Mouse (Mus musculus) ES-E14 (cell line): ENCODE data around the gene Majin. TPM values are rescaled to one million over a fixed set of nuclear protein-coding genes. Genes with fewer than 3 reads are reported as not detected.

ENCODE experiments used
- DNase-seq: peaks from one replicate; pipeline ENCODE4 v3.0.0-alpha.2; 2013; ENCODE audit warnings: low read depth, low spot score
- H3K27ac ChIP-seq: 2 replicates; pipeline ENCODE4 v1.5.1; 2012; ENCODE audit warnings: low read depth, mild to moderate bottlenecking, low read length, moderate library complexity, mixed read lengths; ENCODE audit not compliant: poor library complexity, insufficient read depth, severe bottlenecking
- H3K36me3 ChIP-seq: 2 replicates; pipeline ENCODE4 v1.6.1; 2012; ENCODE audit warnings: mild to moderate bottlenecking, low read length, moderate library complexity, mixed read lengths; ENCODE audit not compliant: control insufficient read depth, poor library complexity, insufficient read depth, severe bottlenecking
- H3K4me1 ChIP-seq, 2 experiments: fragments of 150-350 bp in 1 of 2; sonication (generic) in 1 of 2; 2 replicates each; pipeline ENCODE4 v1.6.1; 2012; ENCODE audit warnings: low read length in 2 of 2, mild to moderate bottlenecking in 1 of 2, mixed read lengths in 1 of 2; ENCODE audit not compliant: control insufficient read depth in 2 of 2, insufficient read depth in 2 of 2, poor library complexity in 1 of 2
- H3K4me3 ChIP-seq, 2 experiments: fragments of 150-350 bp in 1 of 2; sonication (generic) in 1 of 2; 2 replicates each; pipeline ENCODE4 v1.5.1; 2012; ENCODE audit warnings: low read length in 2 of 2, low read depth in 1 of 2, mild to moderate bottlenecking in 1 of 2, mixed read lengths in 1 of 2; ENCODE audit not compliant: insufficient read depth in 1 of 2, poor library complexity in 1 of 2, severe bottlenecking in 1 of 2
- H3K9ac ChIP-seq: 2 replicates; pipeline ENCODE4 v1.6.1; 2012; ENCODE audit warnings: low read depth, mild to moderate bottlenecking, low read length, mixed read lengths; ENCODE audit not compliant: poor library complexity, insufficient read depth, severe bottlenecking
- H3K9me3 ChIP-seq: fragments of 150-350 bp; sonication (generic); 2 replicates; pipeline ENCODE4 v1.6.1; 2012; ENCODE audit warnings: low read depth, mild to moderate bottlenecking, low read length; ENCODE audit not compliant: control insufficient read depth, insufficient read depth
- CHD2 ChIP-seq: IDR thresholded peaks from 2 replicates; pipeline ENCODE4 v1.6.1; 2014; ENCODE audit warnings: mild to moderate bottlenecking, low read depth, low read length, inconsistent platforms
- HCFC1 ChIP-seq: IDR thresholded peaks from 2 replicates; pipeline ENCODE4 v1.6.1; 2012; ENCODE audit warnings: low read length, inconsistent platforms, borderline replicate concordance; ENCODE audit not compliant: insufficient read depth
- MAFK ChIP-seq: IDR thresholded peaks from 2 replicates; pipeline ENCODE4 v1.6.1; 2014; ENCODE audit warnings: mild to moderate bottlenecking, low read depth, low read length, inconsistent platforms; ENCODE audit not compliant: insufficient read depth
- ZC3H11A ChIP-seq: IDR thresholded peaks from 2 replicates; pipeline ENCODE4 v1.6.1; 2012; ENCODE audit warnings: low read depth, mild to moderate bottlenecking, inconsistent platforms, low read length, borderline replicate concordance
- ZNF384 ChIP-seq: IDR thresholded peaks from 2 replicates; pipeline ENCODE4 v1.6.1; 2012; ENCODE audit warnings: low read depth, low read length, inconsistent platforms
- in situ Hi-C, 2 experiments: fragments of 600-800 bp; cut with MboI; formaldehyde crosslinking; loops; one replicate each; pipeline ENCODE4 v1.15.1; 2025; ENCODE audit warnings: low sequenced_read_pairs in 2 of 2, inconsistent platforms in 1 of 2; ENCODE audit not compliant: unreplicated experiment in 2 of 2
- total RNA-seq: library from RNA; depleted of rRNA; stranded (reverse); fragments of 300-350 nt; gene quantifications from 2 replicates; pipeline ENCODE4 v1.2.3, GENCODE M21; 2012

The Majin gene
- total RNA-seq, 1 experiment, result 1.6 TPM

DNA sequence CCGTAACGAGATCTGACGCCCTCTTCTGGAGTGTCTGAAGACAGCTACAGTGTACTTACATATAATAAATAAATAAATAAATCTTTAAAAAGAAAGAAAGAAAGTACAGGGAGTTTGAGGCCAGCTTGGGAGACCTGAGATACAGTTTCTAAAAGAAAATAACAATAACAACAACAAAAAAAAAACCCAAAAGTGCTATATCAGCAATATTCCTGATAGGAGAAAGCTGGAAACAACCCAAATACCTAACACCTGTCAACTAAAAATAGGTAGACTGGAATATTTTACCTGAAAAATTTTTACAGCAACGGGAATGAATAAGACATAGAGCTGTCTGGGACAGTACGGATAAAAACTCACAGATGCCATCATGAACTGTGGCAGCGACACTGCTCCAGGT is 5.4 kb upstream of the Majin start:
- no peaks in the 10 kb centered on the region for H3K9me3 ChIP-seq
- in situ Hi-C loops, result no loop called here
- no peak overlapping the region for H3K27ac ChIP-seq
- H3K36me3 ChIP-seq, result no peaks in the 10 kb centered on the region
- TF ChIP-seq MAFK (peak; percentile 88), ZC3H11A (no peak)
- H3K9ac ChIP-seq, result no peak overlapping the region
- DNase-seq, result no peak
- no peak overlapping the region for H3K4me3 ChIP-seq
- peaks cover 0 to 2% of the 10 kb centered on the region in 2 experiments; a peak in 1 of 4 replicates for H3K4me1 ChIP-seq

- H3K4me1 ChIP-seq, result peaks cover 0 to 7% of the 10 kb centered on the region in 2 experiments; a peak in 1 of 4 replicates
- no peak overlapping the region for H3K27ac ChIP-seq
- H3K36me3 ChIP-seq, result no peaks in the 10 kb centered on the region
- DNase-seq, result peak; percentile 50
- H3K4me3 ChIP-seq, result no peak overlapping the region
- H3K9ac ChIP-seq, result no peak overlapping the region
- TF ChIP-seq MAFK (no peak), ZC3H11A (no peak), CHD2 (no peak), HCFC1 (no peak), ZNF384 (no peak)
- in situ Hi-C loops, result no loop called here
- no peaks in the 10 kb centered on the region for H3K9me3 ChIP-seq
Observed at GRCm38 (mm10) chr19:6181629-6182028, 2.6 kb upstream of the Majin start.

GRCm38 (mm10) chr19:6182534-6182933 is 1.7 kb upstream of the Majin start:
- Histone ChIP-seq H3K9ac (no peak overlapping the region), H3K27ac (no peak overlapping the region), H3K36me3 (no peaks in the 10 kb centered on the region), H3K4me3 (no peak overlapping the region), H3K9me3 (no peaks in the 10 kb centered on the region), H3K4me1 (peaks cover 0 to 7% of the 10 kb centered on the region in 2 experiments; a peak in 1 of 4 replicates)
- in situ Hi-C loops, result no loop called here
- TF ChIP-seq HCFC1 (no peak), ZC3H11A (no peak), ZNF384 (no peak), MAFK (no peak)
- DNase-seq, result no peak

GRCm38 (mm10) chr19:6204265-6204664 is 20.1 kb downstream of the Majin start:
- no peak for DNase-seq
- H3K36me3 ChIP-seq, result no peaks in the 10 kb centered on the region
- H3K27ac ChIP-seq, result no peak overlapping the region
- TF ChIP-seq MAFK (no peak), ZNF384 (no peak), ZC3H11A (no peak), HCFC1 (no peak), CHD2 (no peak)
- H3K9ac ChIP-seq, result no peak overlapping the region
- no peaks in the 10 kb centered on the region for H3K4me1 ChIP-seq
- in situ Hi-C loops, result no loop called here
- H3K9me3 ChIP-seq, result no peaks in the 10 kb centered on the region
- no peak overlapping the region for H3K4me3 ChIP-seq

- no peak overlapping the region for H3K4me3 ChIP-seq
- H3K9me3 ChIP-seq, result no peaks in the 10 kb centered on the region
- no peak for TF ChIP-seq HCFC1
- no peak for TF ChIP-seq CHD2
- TF ChIP-seq MAFK, result no peak
- no peak for TF ChIP-seq ZNF384
- no peak for TF ChIP-seq ZC3H11A
- H3K4me1 ChIP-seq, result no peaks in the 10 kb centered on the region
- no peak overlapping the region for H3K9ac ChIP-seq
- in situ Hi-C loops, result no loop called here
- no peaks in the 10 kb centered on the region for H3K36me3 ChIP-seq
- DNase-seq, result no peak
- H3K27ac ChIP-seq, result no peak overlapping the region
Observed at GRCm38 (mm10) chr19:6206716-6207115, 22.5 kb downstream of the Majin start.
